Comparison of ENCODE assay signal across 21 mouse cellular contexts in the genomic region with DNA sequence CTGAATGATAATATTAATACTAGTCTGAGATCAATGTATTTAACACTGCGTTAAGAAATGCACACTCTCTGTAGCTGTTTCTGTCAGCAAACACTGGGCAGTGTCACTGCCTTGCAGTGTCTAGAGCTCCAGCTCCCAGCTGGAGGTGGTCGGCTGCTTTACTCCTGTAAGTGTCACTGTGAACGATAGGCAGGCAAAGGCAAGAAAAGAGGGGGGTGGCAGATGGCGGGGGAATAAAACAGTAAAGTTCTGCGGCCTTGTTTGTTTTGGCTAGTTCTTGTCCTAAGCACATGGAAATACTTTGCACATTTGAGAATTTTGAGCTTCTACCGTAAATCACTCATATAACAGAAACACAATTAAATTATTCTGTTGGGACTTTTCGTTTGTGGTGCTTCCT.
DNase-seq lines count a peak whose midpoint lies in the region; ATAC-seq and TF ChIP-seq lines count a peak whose summit lies in the region.
"Had no signal": no experiment of that assay in that cellular context is flagged by ENCODE, and none has a peak within 500 bp of the region (broad histone marks: within the 10 kb centered on the region; RNA-seq: fewer than 3 reads in every experiment).

No protein-coding gene starts in this region.

- H3K9ac ChIP-seq in lung, embryonic 14.5 days: no peak overlapping the region
- no peak overlapping the region for H3K9ac ChIP-seq in limb, embryonic 14.5 days (ENCODE audit: low read depth, low read length, severe bottlenecking)
- H3K9ac ChIP-seq: lung, embryonic 15.5 days; neural tube, embryonic 15.5 days had no signal

- no peaks in the 10 kb centered on the region for H3K36me3 ChIP-seq in kidney, adult 2 months (ENCODE audit: control insufficient read depth, insufficient read depth, low read length)
- no peaks in the 10 kb centered on the region for H3K36me3 ChIP-seq in lung, embryonic 14.5 days (ENCODE audit: insufficient read depth)
- H3K36me3 ChIP-seq in limb, embryonic 14.5 days (ENCODE audit: control insufficient read depth, insufficient read depth, low read length): no peaks in the 10 kb centered on the region; the same call in 1 of the 2 replicates
- H3K36me3 ChIP-seq: embryonic facial prominence, embryonic 10.5 days; lung, embryonic 15.5 days had no signal

- H3K4me3 ChIP-seq in kidney, adult 2 months (ENCODE audit: insufficient read depth, low read depth, low read length): no peak overlapping the region
- H3K4me3 ChIP-seq in lung, embryonic 14.5 days (ENCODE audit: low read depth, low read length): no peak overlapping the region
- no peak overlapping the region for H3K4me3 ChIP-seq in limb, embryonic 14.5 days (replicated peaks; ENCODE audit: low read length)
- H3K4me3 ChIP-seq: embryonic facial prominence, embryonic 10.5 days; lung, embryonic 15.5 days; neural tube, embryonic 15.5 days had no signal

- no peak for TF ChIP-seq CTCF in kidney, adult 2 months (conservative IDR thresholded peaks at IDR 0.05; ENCODE audit: insufficient read depth, insufficient read length, low read depth, low read length)
- no peak for TF ChIP-seq CTCF in lung, embryonic 14.5 days (IDR thresholded peaks at IDR 0.05; ENCODE audit: low read depth)

- 61% methylated on average over 7 of the region's 7 CpGs for whole genome bisulfite sequencing in kidney, adult 2 months
- WGBS in lung, embryonic 14.5 days: 30% methylated on average over 7 of the region's 7 CpGs
- WGBS in limb, embryonic 14.5 days: 30% methylated on average over 7 of the region's 7 CpGs

- peak; percentile 32 for DNase-seq in embryo, embryonic 10 days (ENCODE audit: low spot score)
- no peak for DNase-seq in embryo, embryonic 9.5 days (ENCODE audit: extremely low spot score)
- peak; percentile 17 for DNase-seq in kidney, adult 2 months
- DNase-seq in kidney, adult 8-10 months: no peak
- DNase-seq in lung, embryonic 14.5 days: peak; percentile 17
- no peak for DNase-seq in lung, postnatal 4 days
- peak; percentile 35 for DNase-seq in limb, embryonic 14.5 days (ENCODE audit: low spot score)
- DNase-seq in adrenal gland, postnatal 14 days: no peak
- DNase-seq: heart, postnatal 14 days; kidney, adult 18-20 months; right cerebral cortex, postnatal 25 days; thymus, postnatal 14 days had no signal

- no peaks in the 10 kb centered on the region for H3K27me3 ChIP-seq in kidney, adult 2 months (replicated peaks; ENCODE audit: control insufficient read depth, insufficient read depth, low read length)
- H3K27me3 ChIP-seq in lung, embryonic 14.5 days (ENCODE audit: insufficient read depth, low read length): no peaks in the 10 kb centered on the region
- no peaks in the 10 kb centered on the region for H3K27me3 ChIP-seq in limb, embryonic 14.5 days (ENCODE audit: control insufficient read depth, insufficient read depth, low read length)
- H3K27me3 ChIP-seq: lung, embryonic 15.5 days; neural tube, embryonic 15.5 days had no signal

- H3K4me1 ChIP-seq in kidney, adult 2 months (ENCODE audit: control insufficient read depth, insufficient read depth, low read length): peaks cover 2% of the 10 kb centered on the region; the same call in 1 of the 2 replicates
- H3K4me1 ChIP-seq in lung, embryonic 14.5 days (ENCODE audit: insufficient read depth): 0 out of 2 replicates have a peak, but pooled peaks cover 4% of the 10 kb centered on the region
- H3K4me1 ChIP-seq in limb, embryonic 14.5 days (ENCODE audit: control insufficient read depth, insufficient read depth, low read length): peaks cover 8% of the 10 kb centered on the region
- H3K4me1 ChIP-seq: neural tube, embryonic 15.5 days had no signal

- H3K4me2 ChIP-seq in lung, embryonic 14.5 days: no peak overlapping the region
- H3K4me2 ChIP-seq in limb, embryonic 14.5 days (replicated peaks; ENCODE audit: low read depth, low read length, severe bottlenecking): no peak overlapping the region
- H3K4me2 ChIP-seq: liver, embryonic 11.5 days; lung, embryonic 15.5 days; midbrain, embryonic 11.5 days; neural tube, embryonic 15.5 days had no signal

- H3K9me3 ChIP-seq in lung, embryonic 14.5 days (ENCODE audit: low read depth, low read length): no peaks in the 10 kb centered on the region
- H3K9me3 ChIP-seq in limb, embryonic 14.5 days (ENCODE audit: control insufficient read depth, low read length): no peaks in the 10 kb centered on the region
- H3K9me3 ChIP-seq: embryonic facial prominence, embryonic 10.5 days; G1E; lung, embryonic 15.5 days; neural tube, embryonic 15.5 days had no signal

- TF ChIP-seq POLR2A in kidney, adult 2 months (IDR thresholded peaks at IDR 0.05; ENCODE audit: low read depth, low read length): no peak
- no peak for TF ChIP-seq POLR2A in limb, embryonic 14.5 days (IDR thresholded peaks at IDR 0.05; ENCODE audit: borderline replicate concordance, extremely low read depth, insufficient read depth, insufficient read length)

- H3K27ac ChIP-seq in kidney, adult 2 months (ENCODE audit: insufficient read depth, low read depth, low read length): peak overlapping the region; percentile 23; the same call in 1 of the 2 replicates
- no peak overlapping the region for H3K27ac ChIP-seq in lung, embryonic 14.5 days (ENCODE audit: low read depth)
- H3K27ac ChIP-seq in limb, embryonic 14.5 days (replicated peaks; ENCODE audit: low read depth, low read length): no peak overlapping the region
- H3K27ac ChIP-seq: embryonic facial prominence, embryonic 10.5 days; hindbrain, postnatal 0 days; lung, embryonic 15.5 days; neural tube, embryonic 15.5 days; stomach, postnatal 0 days had no signal

- peak; percentile 56; the same call in 1 of the 2 replicates for ATAC-seq in lung, embryonic 14.5 days (ENCODE audit: insufficient read depth)
- no peak for ATAC-seq in limb, embryonic 14.5 days (ENCODE audit: low FRiP score, low read depth)
- ATAC-seq: forebrain, embryonic 16.5 days; hindbrain, postnatal 0 days had no signal

Comparison
In these comparisons a context has a peak if more than half of its experiments do, and no peak if none do; other contexts are left out.
1. DNase-seq: peak in embryo, embryonic 10 days (single experiment), kidney, adult 2 months (single experiment), lung, embryonic 14.5 days (single experiment) and limb, embryonic 14.5 days (single experiment); none in embryo, embryonic 9.5 days (single experiment), kidney, adult 8-10 months (0 of 2), lung, postnatal 4 days (0 of 2) and adrenal gland, postnatal 14 days (single experiment).